Mouse (Mus musculus): ENCODE results near the gene Sncb.

- TF ChIP-seq CTCF (IDR thresholded peaks at IDR 0.05; ENCODE audit: low read depth) (no peak), EP300 (optimal IDR thresholded peaks at IDR 0.05) (no peak)
These were observed 20.3 kb downstream of the Sncb start for GRCm38 (mm10) chr13:54746110-54746509.
